Mouse (Mus musculus): ENCODE results near the gene Usp19. TPM values are rescaled to one million over a fixed set of nuclear protein-coding genes. Genes with fewer than 3 reads are reported as not detected.

The Usp19 gene
- 142 TPM for polyA plus RNA-seq (2021)

DNA sequence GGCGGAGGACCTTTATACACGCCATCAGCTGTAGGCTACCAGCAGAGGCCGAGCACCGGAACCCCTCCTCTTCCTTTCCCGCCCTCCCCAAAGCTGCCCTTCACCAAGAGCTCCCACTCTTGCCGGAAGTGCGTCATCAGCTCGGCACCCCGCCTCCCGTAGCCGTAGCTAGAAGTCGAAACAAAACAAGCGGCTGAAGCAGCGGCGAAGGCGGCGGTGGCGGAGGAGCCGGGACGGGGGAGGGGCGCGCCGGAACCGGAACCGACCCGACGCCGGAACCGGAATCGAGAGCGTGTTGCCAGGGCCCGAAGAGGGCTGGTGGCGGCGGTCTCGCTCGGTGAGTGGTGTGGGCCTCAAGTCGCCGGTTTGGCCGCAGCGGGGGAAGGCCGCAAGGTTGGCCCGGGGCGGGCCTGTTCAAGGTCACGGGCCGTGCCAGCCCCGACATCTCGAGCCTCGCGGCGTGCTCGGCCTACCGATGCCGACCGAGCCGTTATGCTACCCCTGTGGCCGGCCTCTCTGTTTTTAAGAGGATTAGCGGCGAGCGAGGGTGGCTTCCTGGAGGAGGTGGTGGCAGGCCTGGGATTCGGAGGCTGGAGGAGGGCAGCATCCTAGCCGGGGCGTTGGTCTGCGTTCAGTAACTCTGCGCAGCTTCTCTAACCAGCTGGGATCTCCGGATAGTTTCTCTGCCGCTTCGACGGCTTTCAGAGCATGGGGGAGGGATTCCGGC is at the start of gene Usp19:
Gene Usp19, plus strand, starts transcription at position 44 of the 727 bp plus-strand sequence.
- H3K27me3 ChIP-seq: no peaks in the 10 kb centered on the region
- TF ChIP-seq CTCF (IDR thresholded peaks at IDR 0.05): no peak
- in situ Hi-C loops (cut with MboI; ENCODE audit: low pct_unique_long_range_greater_than_20kb): no loop called here
- peak; percentile 73 for DNase-seq (ENCODE audit: low read depth, low spot score)
- ChIA-PET POLR2A (interaction anchor here (0.5 to 5.5 kb wide), 5 partner anchors 11 to 73 kb away, joined by 3 to 30 read pairs (median 3); partner anchors contain the start of genes Lamb2 and Qars), CTCF (no interaction called here)
- ATAC-seq: peak; percentile 81

DNA sequence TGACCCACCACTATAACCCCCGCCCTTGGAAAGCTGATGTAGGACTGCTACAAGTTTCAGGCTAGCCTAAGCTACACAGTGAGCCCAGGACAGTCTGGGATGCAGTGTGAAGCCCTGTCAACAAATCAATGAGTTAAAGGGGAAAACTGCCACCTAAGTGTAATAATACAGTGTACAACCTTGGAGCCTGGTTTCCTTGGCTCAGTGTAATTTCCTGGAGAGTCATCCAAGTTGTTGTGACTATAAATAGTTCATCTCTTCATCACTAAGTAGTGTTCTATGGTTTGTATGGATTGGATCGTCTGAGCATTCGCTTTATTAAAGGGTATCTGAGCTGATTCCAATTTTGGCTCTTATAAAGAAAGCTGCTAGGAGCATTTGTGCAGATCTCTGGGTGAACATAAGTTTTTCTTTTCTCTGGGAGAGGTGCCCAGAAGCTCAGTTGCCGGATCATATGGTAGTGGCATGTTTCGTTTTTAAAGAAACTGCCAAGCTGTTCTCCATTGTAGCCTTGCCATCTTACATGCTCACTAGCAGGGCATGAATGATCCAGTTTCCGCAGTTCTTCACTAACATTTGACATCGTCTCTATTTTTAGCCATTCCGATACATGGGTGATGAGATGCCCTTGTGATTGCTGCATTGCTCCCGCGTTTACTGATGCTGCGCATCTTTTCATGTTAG is 49.0 kb upstream of the Usp19 start:
- TF ChIP-seq CTCF (IDR thresholded peaks at IDR 0.05): no peak
- in situ Hi-C loops (cut with MboI; ENCODE audit: low pct_unique_long_range_greater_than_20kb): no loop called here
- DNase-seq (ENCODE audit: low read depth, low spot score) (no peak), ATAC-seq (no peak)
- ChIA-PET POLR2A (no interaction called here), CTCF (no interaction called here)
- no peaks in the 10 kb centered on the region for H3K27me3 ChIP-seq

DNA sequence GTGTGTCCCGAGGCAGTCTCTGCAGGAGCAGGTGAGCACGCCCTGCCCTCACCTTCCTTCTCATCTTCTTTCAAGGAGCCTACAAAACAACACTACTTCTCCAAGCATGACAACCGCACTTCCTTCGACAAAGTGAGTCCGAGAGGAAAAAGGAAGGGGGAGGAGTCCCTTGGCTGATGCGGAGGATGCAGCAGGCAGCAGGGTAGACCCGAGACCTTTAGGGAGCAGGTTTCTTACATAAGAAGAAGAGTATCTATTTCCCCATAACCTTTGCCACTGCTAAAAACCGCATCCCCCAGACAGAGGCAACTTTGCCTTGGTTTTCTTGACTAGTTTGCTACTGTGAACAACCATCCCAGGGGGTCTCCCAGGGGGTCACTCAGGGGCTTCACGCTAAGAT is 45.3 kb upstream of the Usp19 start:
- no peaks in the 10 kb centered on the region for H3K27me3 ChIP-seq
- DNase-seq (ENCODE audit: low read depth, low spot score) (no peak), ATAC-seq (no peak)
- ChIA-PET POLR2A (no interaction called here), CTCF (no interaction called here)
- in situ Hi-C loops (cut with MboI; ENCODE audit: low pct_unique_long_range_greater_than_20kb): no loop called here
- no peak for TF ChIP-seq CTCF (IDR thresholded peaks at IDR 0.05)

DNA sequence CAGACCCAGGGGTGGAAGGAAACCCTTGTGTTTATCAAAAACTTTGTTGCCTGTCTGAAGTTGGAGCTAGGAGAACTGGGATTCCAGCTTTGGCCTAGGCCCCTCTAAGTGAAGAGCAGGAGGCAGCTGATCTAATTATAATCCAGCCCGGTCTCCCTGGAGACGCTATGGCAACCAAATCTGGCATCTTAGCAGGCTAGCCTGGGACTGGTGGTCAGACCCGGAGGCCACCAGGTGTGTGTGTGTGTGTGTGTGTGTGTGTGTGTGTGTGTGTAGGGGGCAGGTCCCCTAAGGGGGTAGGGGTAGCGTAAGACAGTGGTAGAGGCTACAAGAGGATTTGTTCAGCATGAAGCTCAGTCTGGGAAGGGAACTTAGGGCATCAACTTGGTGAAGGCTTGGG is 40.5 kb upstream of the Usp19 start:
- ChIA-PET POLR2A (interaction anchor here (0.7 to 1.3 kb wide), 2 partner anchors 12 to 444 kb away, joined by 4 to 7 read pairs; partner anchors contain the start of gene Klhdc8b), CTCF (interaction anchor here (1.1 to 1.7 kb wide), 4 partner anchors 12 to 48 kb away, joined by 3 read pairs; partner anchors contain the start of gene Klhdc8b)
- in situ Hi-C loops (cut with MboI; ENCODE audit: low pct_unique_long_range_greater_than_20kb): no loop called here
- TF ChIP-seq CTCF (IDR thresholded peaks at IDR 0.05): no peak
- DNase-seq (ENCODE audit: low read depth, low spot score): no peak
- ATAC-seq: no peak
- no peaks in the 10 kb centered on the region for H3K27me3 ChIP-seq

DNA sequence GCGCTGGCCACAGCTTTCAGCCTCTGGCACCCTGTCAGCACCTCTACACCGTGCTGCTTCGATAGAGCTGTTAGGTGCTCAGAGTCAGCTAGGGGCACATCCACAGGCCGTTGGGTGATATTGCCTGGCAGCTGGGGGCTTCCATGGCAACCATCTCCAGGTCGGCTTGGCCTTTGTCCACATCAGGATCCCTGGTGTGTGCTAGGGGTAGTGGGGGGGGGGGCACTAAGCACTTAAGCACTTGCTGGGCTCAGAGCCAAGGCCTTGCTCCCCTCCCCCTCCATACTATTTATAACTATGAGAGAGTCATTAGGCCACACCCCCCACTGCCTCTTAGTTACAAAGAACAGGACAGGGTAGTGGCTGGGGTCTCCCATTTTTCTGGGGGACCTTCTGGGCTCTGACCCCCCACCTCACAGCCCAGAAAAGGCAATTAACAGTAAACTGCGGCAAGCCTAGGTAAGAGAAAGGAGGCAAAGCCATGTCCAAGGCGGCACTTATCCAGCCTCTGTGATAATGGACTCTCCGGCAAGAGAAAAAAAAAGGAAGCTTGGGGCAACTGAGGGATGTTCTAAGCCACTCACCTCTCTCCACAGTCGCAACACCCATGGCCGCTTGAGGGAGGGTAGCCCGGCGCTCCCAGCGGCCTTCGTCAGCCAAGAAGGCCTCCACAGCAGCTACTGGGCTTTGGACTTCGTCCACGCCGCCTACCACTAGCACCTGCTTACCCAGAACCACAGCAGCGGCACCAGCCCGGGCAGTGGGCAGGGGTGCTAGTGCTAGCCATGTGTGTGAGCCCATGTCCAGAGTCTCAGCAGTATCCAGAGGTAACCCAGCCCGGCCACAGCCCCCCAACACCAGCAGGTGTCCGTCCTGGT is 39.9 kb upstream of the Usp19 start:
- CTCF ChIA-PET: interaction anchor here (1.1 to 1.7 kb wide), 4 partner anchors 11 to 48 kb away, joined by 3 read pairs; partner anchors contain the start of gene Klhdc8b
- POLR2A ChIA-PET: interaction anchor here (0.7 kb wide), 1 partner anchor 445 kb away, joined by 7 read pairs; no protein-coding TSS in a partner anchor
- in situ Hi-C loops (cut with MboI; ENCODE audit: low pct_unique_long_range_greater_than_20kb): no loop called here

DNA sequence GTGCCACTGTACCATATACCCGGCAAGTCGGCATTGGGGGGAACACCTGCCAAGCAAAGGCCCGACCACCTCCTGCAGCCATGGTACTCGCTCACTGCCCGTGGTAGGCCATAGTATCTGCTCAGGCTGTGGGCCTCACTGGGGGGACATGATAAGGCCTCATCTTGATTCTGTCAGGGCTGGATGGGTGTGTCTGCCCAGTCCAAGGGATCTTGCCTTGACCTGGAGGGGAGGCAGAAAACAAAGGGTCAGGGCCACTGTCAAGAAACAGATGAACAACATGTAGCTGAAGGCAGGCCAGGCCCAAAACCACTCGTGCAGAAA is 39.3 kb upstream of the Usp19 start:
- ChIA-PET POLR2A (no interaction called here), CTCF (interaction anchor here (1.4 kb wide), 1 partner anchor 11 kb away, joined by 3 read pairs; the partner anchor contains the start of gene Klhdc8b)
- ATAC-seq (no peak), DNase-seq (ENCODE audit: low read depth, low spot score) (no peak)
- no peak for TF ChIP-seq CTCF (IDR thresholded peaks at IDR 0.05)
- no peaks in the 10 kb centered on the region for H3K27me3 ChIP-seq
- in situ Hi-C loops (cut with MboI; ENCODE audit: low pct_unique_long_range_greater_than_20kb): no loop called here

More for the DNA sequence above, 39.9 kb upstream of the Usp19 start:
- ATAC-seq (no peak), DNase-seq (ENCODE audit: low read depth, low spot score) (no peak)
- TF ChIP-seq CTCF (IDR thresholded peaks at IDR 0.05): no peak
- H3K27me3 ChIP-seq: no peaks in the 10 kb centered on the region

DNA sequence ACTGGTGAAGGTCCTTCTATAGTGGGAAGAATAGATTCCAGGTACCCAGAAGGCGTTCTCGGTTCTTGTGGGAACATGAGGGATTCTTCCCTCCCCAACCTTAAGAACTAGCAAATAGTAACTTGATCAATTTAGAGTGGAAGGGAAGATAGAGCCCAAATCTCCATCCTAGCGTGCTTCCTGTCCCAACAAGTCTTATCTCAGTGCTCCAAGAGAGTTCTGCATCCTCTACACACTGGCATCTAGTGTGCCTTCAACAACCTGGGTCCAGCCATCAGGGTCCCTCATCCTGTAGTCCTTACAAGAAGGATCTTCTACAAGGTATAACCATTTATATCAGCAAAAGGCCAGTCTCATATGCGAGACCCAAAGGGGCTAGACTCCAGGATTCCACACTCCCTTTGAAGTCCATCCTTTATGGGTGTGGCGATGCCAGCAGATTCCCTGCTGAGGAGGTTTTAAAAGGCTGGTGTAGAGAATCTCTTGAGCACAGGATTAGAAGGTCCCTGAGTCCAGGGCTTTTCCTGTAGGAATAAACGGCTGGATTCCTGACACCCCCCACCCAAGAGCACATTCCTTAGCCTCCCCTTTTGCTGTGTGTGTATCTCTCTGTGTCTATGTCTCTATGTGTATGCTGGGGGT is 38.8 kb upstream of the Usp19 start:
- H3K27me3 ChIP-seq: no peaks in the 10 kb centered on the region
- no peak for DNase-seq (ENCODE audit: low read depth, low spot score)
- in situ Hi-C loops (cut with MboI; ENCODE audit: low pct_unique_long_range_greater_than_20kb): no loop called here
- TF ChIP-seq CTCF (IDR thresholded peaks at IDR 0.05): no peak
- POLR2A ChIA-PET: interaction anchor here (0.6 kb wide), 1 partner anchor 9 kb away, joined by 3 read pairs; no protein-coding TSS in a partner anchor
- ATAC-seq: no peak
- CTCF ChIA-PET: no interaction called here

DNA sequence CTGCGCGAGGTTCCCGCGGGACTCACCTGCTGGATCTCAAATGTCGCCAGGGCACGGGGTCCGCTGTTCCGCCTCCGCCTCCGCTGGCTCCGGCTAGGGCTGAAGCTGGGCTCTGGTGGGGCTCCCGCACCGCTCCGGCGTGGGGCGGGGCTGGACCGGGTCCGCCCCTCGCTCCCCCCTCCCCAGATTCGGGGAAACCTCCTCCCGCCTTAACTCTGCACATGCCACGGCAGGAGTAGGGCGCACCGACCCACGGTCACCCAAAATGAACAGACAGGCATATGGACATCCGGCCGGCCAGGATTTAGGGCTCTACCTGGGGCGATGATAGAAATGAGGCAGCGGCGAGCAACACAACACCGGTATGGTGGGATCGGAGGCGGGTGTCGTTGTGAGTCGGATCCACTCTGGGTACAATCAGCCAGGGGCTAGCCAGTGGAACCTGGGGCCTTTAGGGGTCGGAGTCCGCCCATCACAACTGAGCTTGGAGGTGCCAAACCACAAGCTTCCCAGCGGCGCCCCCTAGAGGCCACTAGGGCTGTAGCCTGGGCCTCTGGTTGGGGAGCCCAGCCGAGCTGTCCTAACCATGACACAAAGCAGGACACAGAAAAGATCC is 38.0 kb upstream of the Usp19 start:
- ChIA-PET POLR2A (interaction anchor here (0.6 kb wide), 1 partner anchor 10 kb away, joined by 3 read pairs; no protein-coding TSS in a partner anchor), CTCF (interaction anchor here (0.6 to 1.2 kb wide), 3 partner anchors 10 to 17 kb away, joined by 3 to 5 read pairs (median 5); no protein-coding TSS in a partner anchor)
- DNase-seq (ENCODE audit: low read depth, low spot score) (peak; percentile 24), ATAC-seq (peak; percentile 83)
- in situ Hi-C loops (cut with MboI; ENCODE audit: low pct_unique_long_range_greater_than_20kb): no loop called here
- H3K27me3 ChIP-seq: no peaks in the 10 kb centered on the region
- TF ChIP-seq CTCF (IDR thresholded peaks at IDR 0.05): peak; percentile 98

DNA sequence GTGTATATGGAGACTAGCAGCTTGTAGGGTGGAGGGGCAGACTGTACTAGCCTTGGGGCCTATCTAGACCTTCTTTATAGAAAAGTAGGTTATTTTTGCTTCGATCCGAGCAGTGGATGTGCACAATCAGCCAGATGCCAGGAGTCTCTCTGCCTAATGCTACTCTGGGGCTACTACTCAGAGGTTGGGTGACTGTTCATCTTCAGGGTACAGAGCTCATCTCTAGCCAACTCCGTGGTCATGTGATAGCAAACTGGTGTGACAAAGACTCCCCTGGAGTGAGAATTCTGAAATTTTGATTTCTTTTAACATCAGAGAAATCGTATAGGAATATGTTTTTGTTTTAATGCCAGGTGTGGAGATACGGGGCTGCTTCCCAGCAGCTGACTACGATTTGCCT is 37.5 kb upstream of the Usp19 start:
- peak; percentile 21 for ATAC-seq
- DNase-seq (ENCODE audit: low read depth, low spot score): no peak
- POLR2A ChIA-PET: no interaction called here
- CTCF ChIA-PET: interaction anchor here (0.6 to 1.2 kb wide), 3 partner anchors 10 to 17 kb away, joined by 3 to 5 read pairs (median 5); no protein-coding TSS in a partner anchor
- in situ Hi-C loops (cut with MboI; ENCODE audit: low pct_unique_long_range_greater_than_20kb): no loop called here
- no peak for TF ChIP-seq CTCF (IDR thresholded peaks at IDR 0.05)
- H3K27me3 ChIP-seq: no peaks in the 10 kb centered on the region
